Mouse (Mus musculus) frontal cortex, postnatal 25 days (tissue): ENCODE data around the gene Mcrip2.

Experiments
- DNase-seq, 2 experiments: peaks; one replicate each; pipeline ENCODE4 v3.0.0; 2022; ENCODE audit warnings: low spot score in 2 of 2

Mcrip2 gene

DNA sequence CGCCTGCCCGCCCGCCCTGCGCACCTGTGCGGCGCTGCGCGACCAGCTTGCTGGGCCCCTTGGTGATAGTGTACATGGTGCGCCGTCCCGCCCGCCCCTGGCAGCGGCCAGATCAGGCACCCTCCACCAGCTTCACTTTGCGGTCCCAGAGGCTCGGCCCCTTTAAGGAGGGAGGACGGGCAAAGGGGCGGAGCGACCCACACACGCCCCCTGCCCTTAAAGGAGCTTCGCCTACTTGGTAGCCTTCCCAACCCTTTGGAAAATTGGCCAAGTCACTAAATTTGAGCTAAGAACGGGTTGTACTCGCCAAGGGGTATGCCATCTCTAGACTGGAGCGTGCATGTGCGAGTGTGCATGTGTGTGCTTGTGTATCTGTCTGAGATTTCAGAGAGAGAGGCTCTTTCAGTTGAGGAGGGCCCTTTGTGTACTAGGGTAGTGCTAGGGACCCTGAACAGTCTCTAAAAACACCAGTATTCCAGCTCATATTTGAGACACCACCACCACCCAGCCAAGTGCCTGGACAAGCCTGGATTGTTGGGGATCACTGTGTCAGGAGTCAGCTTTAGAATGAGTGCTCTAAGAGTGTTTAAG, at the start of gene Mcrip2:
Mcrip2 (minus strand) TSS at position 164 of the 591 bp plus-strand sequence.
- peak; percentile 56 to 59 for DNase-seq

DNA sequence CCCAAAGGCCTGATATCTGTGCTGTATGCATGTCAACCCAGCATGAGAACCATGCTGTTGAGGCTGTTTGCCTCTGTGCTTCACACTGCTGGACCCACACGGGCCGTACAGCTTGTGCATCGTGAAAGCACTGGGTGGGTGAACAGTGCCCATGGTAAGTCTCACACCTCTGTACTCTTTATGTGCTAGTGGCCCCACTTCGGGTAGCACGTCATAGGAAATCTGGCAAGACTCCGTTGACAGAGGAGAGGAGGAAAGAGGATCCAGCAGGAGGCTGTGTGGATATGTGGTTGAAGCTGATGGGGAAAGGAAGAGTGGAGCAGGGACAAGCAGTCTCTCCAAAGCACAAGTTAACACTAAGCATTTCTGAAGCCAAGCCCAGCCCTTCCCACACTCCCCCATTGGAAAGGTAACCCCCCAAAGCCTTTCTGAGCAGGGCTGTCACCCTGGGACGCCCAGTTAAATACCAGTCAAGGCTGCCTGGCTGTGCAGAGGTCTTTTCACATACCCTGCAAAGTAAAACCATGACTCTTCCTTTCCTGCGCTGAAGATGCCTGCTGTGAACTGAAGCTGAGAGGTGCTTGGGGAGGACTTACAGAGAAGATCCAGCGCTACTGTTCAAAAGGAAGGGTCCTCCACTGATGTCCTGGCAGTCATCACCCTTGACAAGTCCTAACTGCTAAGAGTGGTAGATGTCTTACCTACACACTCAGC, 49.6 kb upstream of the Mcrip2 start:
- DNase-seq, result no peak

DNA sequence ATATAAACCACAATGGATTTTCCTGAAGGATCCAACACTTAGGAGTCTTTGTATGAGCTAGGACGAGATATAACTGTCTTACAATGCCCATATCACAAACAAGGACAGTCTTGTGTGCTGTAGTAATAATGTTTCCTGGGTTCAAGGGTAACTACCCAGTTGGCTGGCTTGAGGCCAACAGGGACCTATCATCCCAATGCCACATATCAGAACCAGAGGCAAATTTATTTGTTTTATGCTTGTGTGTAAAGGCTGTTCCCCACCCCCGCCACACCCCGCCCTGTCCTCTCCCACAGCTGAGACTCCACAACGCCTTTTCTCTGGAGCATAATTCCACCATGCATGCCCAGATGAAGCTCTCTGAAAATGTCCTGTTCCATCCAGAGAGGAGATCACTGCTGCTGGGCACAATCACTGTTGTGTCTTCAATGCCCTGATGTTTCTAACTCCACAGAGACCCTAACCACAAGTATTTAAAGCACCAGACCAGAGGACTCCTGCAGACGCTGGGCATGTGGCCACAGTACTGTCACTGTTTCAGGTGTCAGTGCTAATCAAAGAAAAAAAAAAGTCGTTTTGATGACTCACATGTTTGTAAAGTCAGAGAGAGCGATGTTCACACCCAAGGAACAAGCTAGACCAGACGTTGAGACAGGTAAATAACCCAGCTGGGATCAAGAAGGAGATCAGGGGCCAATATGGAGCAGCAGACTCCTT, 48.5 kb upstream of the Mcrip2 start:
- no peak for DNase-seq

GRCm38 (mm10) chr17:25914295-25914694, 45.7 kb upstream of the Mcrip2 start:
- no peak for DNase-seq

DNA sequence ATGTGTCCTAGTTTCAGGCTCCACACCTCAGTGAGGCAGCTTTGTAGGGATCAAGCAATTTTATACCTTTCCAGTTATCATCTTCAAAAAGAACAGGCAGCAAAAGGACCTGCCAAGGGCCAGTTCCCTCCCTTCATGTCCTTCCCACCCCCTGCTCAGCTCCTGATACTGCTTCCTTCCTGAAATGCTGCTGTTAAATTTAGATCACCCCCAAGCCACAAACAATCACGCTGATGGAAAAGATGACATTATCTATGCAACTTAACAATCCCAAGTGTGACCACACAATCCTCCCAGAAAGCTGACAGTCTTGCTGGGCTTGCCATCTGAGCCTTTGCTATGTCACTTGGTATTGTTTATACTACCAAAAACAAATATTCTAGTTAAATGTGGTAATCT, 45.3 kb upstream of the Mcrip2 start:
- DNase-seq, result no peak

DNA sequence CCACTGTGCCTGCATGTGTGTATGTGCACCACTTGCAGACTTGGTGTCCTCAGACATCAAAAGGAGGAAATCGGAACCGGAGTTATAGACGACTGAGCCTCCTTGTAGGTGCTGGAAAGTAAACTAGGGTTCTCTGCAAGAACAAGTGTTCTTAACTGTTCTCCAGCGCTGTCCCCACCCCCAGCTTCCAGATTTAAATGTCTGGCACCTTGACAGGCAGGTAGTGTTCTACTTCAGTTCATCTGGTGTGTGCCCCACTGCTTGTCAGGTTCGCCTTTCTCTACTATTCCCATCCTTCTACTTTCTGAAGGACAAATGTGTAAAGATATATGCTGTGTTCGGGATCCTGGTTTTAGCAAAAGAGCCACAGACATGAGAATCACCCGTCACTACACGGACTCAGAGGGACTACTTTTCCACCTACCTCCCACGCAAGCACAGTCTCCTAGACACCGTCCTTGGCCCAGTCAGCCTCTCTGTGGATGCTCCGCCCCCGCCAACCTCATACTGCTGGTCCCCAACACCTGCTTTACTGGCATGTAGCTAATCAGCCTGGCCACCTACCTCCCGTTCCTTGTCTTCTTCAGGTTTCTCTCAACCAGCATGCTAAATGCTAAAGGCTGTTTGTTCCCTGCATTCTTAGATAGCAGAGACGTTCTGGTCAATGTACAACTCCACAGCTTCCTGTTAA, 44.8 kb upstream of the Mcrip2 start:
- DNase-seq, result peak; percentile 35 to 47

- no peak for DNase-seq
Measured at GRCm38 (mm10) chr17:25911816-25912215, 43.3 kb upstream of the Mcrip2 start.

- no peak for DNase-seq
Measured at GRCm38 (mm10) chr17:25907640-25908039, 39.1 kb upstream of the Mcrip2 start.

GRCm38 (mm10) chr17:25903061-25903460, 34.5 kb upstream of the Mcrip2 start:
- no peak for DNase-seq

GRCm38 (mm10) chr17:25900193-25900592, 31.6 kb upstream of the Mcrip2 start:
- DNase-seq, result no peak

GRCm38 (mm10) chr17:25895891-25896290, 27.3 kb upstream of the Mcrip2 start:
- no peak for DNase-seq

- no peak for DNase-seq
Measured at GRCm38 (mm10) chr17:25895415-25895814, 26.9 kb upstream of the Mcrip2 start.

DNA sequence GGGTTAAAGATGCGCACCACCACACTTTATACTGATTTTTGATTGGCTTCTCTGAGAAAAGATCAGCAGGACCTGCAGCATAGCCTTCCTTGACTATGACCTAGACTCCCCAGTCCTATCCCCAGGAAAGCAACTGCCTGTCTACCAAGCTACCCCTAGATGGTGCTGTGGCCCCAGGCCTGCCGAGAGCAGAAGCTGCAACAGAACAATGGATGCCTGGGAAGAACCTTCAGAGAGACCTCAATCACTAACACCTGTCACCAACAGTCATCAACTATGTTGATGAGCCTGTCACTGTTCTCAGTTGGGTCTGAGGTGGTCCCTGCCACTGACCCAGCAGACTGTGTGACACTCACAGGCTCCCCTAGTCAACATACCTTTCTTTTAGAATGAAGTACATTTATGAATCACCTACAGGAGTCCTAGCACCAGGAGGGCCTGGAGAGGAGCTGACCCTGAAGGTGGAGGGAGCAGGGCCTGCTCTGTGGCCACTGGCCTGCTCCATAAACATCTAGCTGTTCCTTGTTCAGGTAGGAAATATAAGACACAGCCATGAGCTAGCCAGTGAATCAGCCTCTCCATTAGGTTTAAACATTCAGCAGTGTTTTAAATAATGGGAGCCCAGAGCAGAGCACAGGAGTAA, 25.5 kb upstream of the Mcrip2 start:
- DNase-seq, result peak in 1 of 2 experiments; percentile 56

- DNase-seq, result no peak
Measured at GRCm38 (mm10) chr17:25888837-25889236, 20.3 kb upstream of the Mcrip2 start.

DNA sequence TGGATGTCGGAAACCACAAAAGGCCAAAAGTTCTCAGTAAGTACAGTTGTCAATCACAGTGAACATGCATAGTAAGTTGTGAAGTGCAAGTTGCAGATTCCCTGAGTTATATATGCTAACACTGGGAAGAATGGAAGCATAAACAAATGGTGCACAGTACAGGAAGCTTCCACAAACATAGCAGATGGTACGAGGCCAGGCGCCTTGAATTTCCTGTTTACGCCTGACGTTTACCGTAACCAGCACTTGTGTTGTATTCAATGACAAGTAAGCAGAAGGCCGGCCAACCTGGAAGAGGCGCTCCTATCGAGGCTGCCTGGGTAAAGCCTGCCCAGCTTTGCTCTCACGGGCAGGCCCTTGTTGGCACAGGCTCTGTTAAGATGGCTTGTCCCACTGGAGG, 18.9 kb upstream of the Mcrip2 start:
- DNase-seq, result no peak

DNA sequence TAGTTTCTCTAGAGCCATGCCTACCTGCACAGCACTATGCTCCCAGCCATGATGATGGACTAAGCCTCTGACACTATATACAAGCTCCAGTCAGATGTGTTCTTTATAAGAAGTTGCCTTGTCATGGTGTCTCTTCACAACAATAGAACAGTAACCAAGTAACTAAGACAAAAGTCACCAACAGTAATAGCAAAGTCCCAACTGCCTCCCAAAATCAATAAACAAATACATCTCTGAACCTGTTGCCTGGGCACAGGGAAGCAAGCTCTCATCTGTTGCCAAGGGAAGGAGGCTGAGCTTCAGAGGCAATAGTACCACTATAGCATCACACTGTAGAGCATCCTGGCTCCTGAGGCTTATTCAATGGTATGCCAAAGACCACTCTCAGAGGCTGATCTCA, 18.2 kb upstream of the Mcrip2 start:
- no peak for DNase-seq

GRCm38 (mm10) chr17:25885636-25886035, 17.1 kb upstream of the Mcrip2 start:
- no peak for DNase-seq

- DNase-seq, result no peak
Measured at GRCm38 (mm10) chr17:25883824-25884223, 15.3 kb upstream of the Mcrip2 start.

DNA sequence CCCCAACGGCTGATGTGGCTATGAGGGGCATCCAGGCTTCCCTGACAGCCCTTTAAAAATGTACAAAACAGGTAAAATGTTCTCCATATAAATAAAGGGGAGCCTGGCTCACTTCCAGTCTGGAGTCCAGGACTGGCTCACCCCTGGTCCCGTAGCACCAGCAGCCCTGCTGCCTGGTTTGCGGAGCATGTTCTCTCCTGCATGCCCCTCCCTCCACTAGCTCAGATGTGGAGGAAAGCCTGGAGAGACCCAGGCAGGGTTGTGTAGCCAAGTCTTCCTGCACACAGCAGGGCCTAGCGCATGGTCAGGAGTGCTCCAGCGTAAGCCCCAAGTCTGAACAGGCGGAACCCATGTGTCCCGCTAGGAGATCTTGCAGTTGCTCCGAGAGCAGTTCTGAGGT, 14.7 kb upstream of the Mcrip2 start:
- no peak for DNase-seq

DNA sequence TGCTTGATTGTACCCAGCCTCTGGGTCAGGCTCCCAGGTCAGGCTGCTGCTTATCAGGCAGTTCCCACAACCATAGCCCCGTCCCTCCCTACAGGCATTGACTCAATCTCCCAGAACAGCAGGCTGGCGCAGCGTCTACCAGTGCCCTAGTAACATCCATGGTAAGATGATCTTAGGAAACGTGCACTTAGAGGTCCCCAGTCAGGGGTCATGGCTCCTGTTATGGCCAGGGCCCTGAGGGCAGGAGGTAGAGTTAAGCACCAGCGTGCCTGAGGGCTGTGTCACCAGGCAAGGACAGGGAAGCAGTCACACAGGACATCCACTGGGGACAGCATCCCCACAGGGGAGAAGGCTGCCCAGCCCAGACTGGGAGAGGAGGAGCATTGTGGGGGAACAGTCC, 13.7 kb upstream of the Mcrip2 start:
- no peak for DNase-seq

DNA sequence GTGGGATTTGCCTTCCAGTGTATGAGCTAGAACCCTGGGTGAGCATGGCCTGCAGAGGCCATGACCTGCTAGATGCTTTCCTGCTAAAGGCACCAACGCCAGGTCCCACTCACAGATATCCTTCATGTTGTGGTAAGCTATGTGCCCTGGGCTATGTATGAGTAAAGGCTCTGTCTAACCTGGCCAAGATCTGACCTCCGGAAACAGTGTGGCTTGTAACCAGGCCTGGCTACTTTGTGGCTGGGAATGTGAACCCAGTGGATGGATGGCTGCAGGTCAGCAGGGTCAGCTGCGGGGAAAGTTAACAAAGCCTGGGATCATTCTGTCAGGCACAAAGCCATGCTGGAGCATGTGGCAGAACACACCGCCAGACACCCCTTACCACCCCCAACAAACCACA, 13.1 kb upstream of the Mcrip2 start:
- no peak for DNase-seq
